Mouse (Mus musculus): ENCODE results near the gene Olfr628. TPM values are rescaled to one million over a fixed set of nuclear protein-coding genes. Genes with fewer than 3 reads are reported as not detected.
"Not testable (repeated sequence)": the region's sequence is repeated elsewhere in the genome, so short reads cannot be mapped to it uniquely, and the experiment has no call there.

Olfr628 gene
- total RNA-seq (2014; rRNA removed) (not detected in 2 replicates), polyA plus RNA-seq (2015; fragmentation: Nextera tagmentation; extraction: Ambion mirVana) (not detected in 2 replicates)

- Histone ChIP-seq H3K27ac (ENCODE audit: low read depth, low read length) (no peak within 1 kb of the TSS), H3K4me2 (ENCODE audit: low read depth, low read length, poor library complexity, severe bottlenecking) (no peak within 1 kb of the TSS), H3K36me3 (ENCODE audit: insufficient read depth, low read length) (no peaks in the 10 kb centered on the region), H3K27me3 (ENCODE audit: insufficient read depth, low read length) (no peaks in the 10 kb centered on the region), H3K4me1 (ENCODE audit: insufficient read depth, low read length) (no peaks in the 10 kb centered on the region), H3K4me3 (ENCODE audit: low read depth, low read length) (no peak within 1 kb of the TSS), H3K9me3 (ENCODE audit: low read length) (no peaks in the 10 kb centered on the region), H3K9ac (replicated peaks; ENCODE audit: low read length, poor library complexity, severe bottlenecking) (no peak within 1 kb of the TSS)
- no peak for ATAC-seq (ENCODE audit: low FRiP score)
- WGBS: 87% methylated on average over 1 of the region's 1 CpGs
- DNase-seq (ENCODE audit: low spot score): no peak
- no peak for TF ChIP-seq CTCF (IDR thresholded peaks at IDR 0.05)
These were observed at the start of gene Olfr628 for GRCm38 (mm10) chr7:103730074-103730473. TSS of gene Olfr628 (plus strand) at chr7:103730374.

GRCm38 (mm10) chr7:103682420-103682819, 47.8 kb upstream of the Olfr628 start, which contains the start of gene Olfr625-ps1:
TSS of gene Olfr625-ps1 (plus strand) at chr7:103682720.
- H3K27ac ChIP-seq (ENCODE audit: low read depth, low read length): no peak within 1 kb of the TSS
- ATAC-seq (ENCODE audit: low FRiP score): no peak
- no peak within 1 kb of the TSS for H3K9ac ChIP-seq (replicated peaks; ENCODE audit: low read length, poor library complexity, severe bottlenecking)
- no peak for TF ChIP-seq CTCF (IDR thresholded peaks at IDR 0.05)
- H3K4me1 ChIP-seq (ENCODE audit: insufficient read depth, low read length): no peaks in the 10 kb centered on the region
- no peaks in the 10 kb centered on the region for H3K9me3 ChIP-seq (ENCODE audit: low read length)
- no peak within 1 kb of the TSS for H3K4me3 ChIP-seq (ENCODE audit: low read depth, low read length)
- no peak for DNase-seq (ENCODE audit: low spot score)
- H3K27me3 ChIP-seq (ENCODE audit: insufficient read depth, low read length): no peaks in the 10 kb centered on the region
- H3K36me3 ChIP-seq (ENCODE audit: insufficient read depth, low read length): no peaks in the 10 kb centered on the region
- H3K4me2 ChIP-seq (ENCODE audit: low read depth, low read length, poor library complexity, severe bottlenecking): no peak within 1 kb of the TSS

- whole genome bisulfite sequencing: 82% methylated on average over 4 of the region's 4 CpGs
- no peak overlapping the region for H3K4me3 ChIP-seq (ENCODE audit: low read depth, low read length)
- no peak overlapping the region for H3K27ac ChIP-seq (ENCODE audit: low read depth, low read length)
- no peaks in the 10 kb centered on the region for H3K4me1 ChIP-seq (ENCODE audit: insufficient read depth, low read length)
- H3K9ac ChIP-seq (replicated peaks; ENCODE audit: low read length, poor library complexity, severe bottlenecking): no peak overlapping the region
- DNase-seq (ENCODE audit: low spot score) (peak; percentile 40), ATAC-seq (ENCODE audit: low FRiP score) (0 out of 2 replicates have a peak, but pooled peaks have one; percentile 54)
- no peaks in the 10 kb centered on the region for H3K9me3 ChIP-seq (ENCODE audit: low read length)
- no peaks in the 10 kb centered on the region for H3K36me3 ChIP-seq (ENCODE audit: insufficient read depth, low read length)
- TF ChIP-seq CTCF (IDR thresholded peaks at IDR 0.05): no peak
- H3K4me2 ChIP-seq (ENCODE audit: low read depth, low read length, poor library complexity, severe bottlenecking): no peak overlapping the region
- H3K27me3 ChIP-seq (ENCODE audit: insufficient read depth, low read length): no peaks in the 10 kb centered on the region
These were observed 30.7 kb upstream of the Olfr628 start for GRCm38 (mm10) chr7:103699469-103699868.

GRCm38 (mm10) chr7:103712024-103712423, 18.1 kb upstream of the Olfr628 start:
- no peak overlapping the region for H3K4me2 ChIP-seq (ENCODE audit: low read depth, low read length, poor library complexity, severe bottlenecking)
- H3K27me3 ChIP-seq (ENCODE audit: insufficient read depth, low read length): no peaks in the 10 kb centered on the region
- DNase-seq (ENCODE audit: low spot score): no peak
- H3K27ac ChIP-seq (ENCODE audit: low read depth, low read length): no peak overlapping the region
- no peaks in the 10 kb centered on the region for H3K36me3 ChIP-seq (ENCODE audit: insufficient read depth, low read length)
- no peaks in the 10 kb centered on the region for H3K4me1 ChIP-seq (ENCODE audit: insufficient read depth, low read length)
- no peaks in the 10 kb centered on the region for H3K9me3 ChIP-seq (ENCODE audit: low read length)
- TF ChIP-seq CTCF (IDR thresholded peaks at IDR 0.05): peak; percentile 24
- WGBS: 38% methylated on average over 2 of the region's 2 CpGs
- H3K9ac ChIP-seq (replicated peaks; ENCODE audit: low read length, poor library complexity, severe bottlenecking): no peak overlapping the region
- ATAC-seq (ENCODE audit: low FRiP score): no peak
- no peak overlapping the region for H3K4me3 ChIP-seq (ENCODE audit: low read depth, low read length)

GRCm38 (mm10) chr7:103714371-103714770, 15.8 kb upstream of the Olfr628 start, which contains the start of gene Olfr243:
TSS of gene Olfr243 (plus strand) at chr7:103714671.
- H3K36me3 ChIP-seq (ENCODE audit: insufficient read depth, low read length): no peaks in the 10 kb centered on the region

GRCm38 (mm10) chr7:103716398-103716797, 13.8 kb upstream of the Olfr628 start:
- H3K4me2 ChIP-seq (ENCODE audit: low read depth, low read length, poor library complexity, severe bottlenecking); H3K27me3 ChIP-seq (ENCODE audit: insufficient read depth, low read length); H3K36me3 ChIP-seq (ENCODE audit: insufficient read depth, low read length); H3K9ac ChIP-seq (replicated peaks; ENCODE audit: low read length, poor library complexity, severe bottlenecking); H3K9me3 ChIP-seq (ENCODE audit: low read length); H3K4me3 ChIP-seq (ENCODE audit: low read depth, low read length); DNase-seq (ENCODE audit: low spot score); H3K4me1 ChIP-seq (ENCODE audit: insufficient read depth, low read length); ATAC-seq (ENCODE audit: low FRiP score); H3K27ac ChIP-seq (ENCODE audit: low read depth, low read length): not testable (repeated sequence)
- WGBS: 90% methylated on average over 1 of the region's 1 CpGs

More at GRCm38 (mm10) chr7:103714371-103714770, 15.8 kb upstream of the Olfr628 start, which contains the start of gene Olfr243:
- H3K9ac ChIP-seq (replicated peaks; ENCODE audit: low read length, poor library complexity, severe bottlenecking): no peak within 1 kb of the TSS
- no peak for ATAC-seq (ENCODE audit: low FRiP score)
- no peak for DNase-seq (ENCODE audit: low spot score)
- no peak within 1 kb of the TSS for H3K27ac ChIP-seq (ENCODE audit: low read depth, low read length)
- no peak within 1 kb of the TSS for H3K4me2 ChIP-seq (ENCODE audit: low read depth, low read length, poor library complexity, severe bottlenecking)
- H3K4me1 ChIP-seq (ENCODE audit: insufficient read depth, low read length): no peaks in the 10 kb centered on the region
- no peaks in the 10 kb centered on the region for H3K9me3 ChIP-seq (ENCODE audit: low read length)
- no peak within 1 kb of the TSS for H3K4me3 ChIP-seq (ENCODE audit: low read depth, low read length)
- no peak for TF ChIP-seq CTCF (IDR thresholded peaks at IDR 0.05)
- no peaks in the 10 kb centered on the region for H3K27me3 ChIP-seq (ENCODE audit: insufficient read depth, low read length)

Measured in midbrain, postnatal 0 days (tissue).